Mouse (Mus musculus) cerebral cortex, adult 2 months (tissue): Measurements from ENCODE around the gene Tmem179.

Source experiments
- WGBS: fragments of 180-500 bp; shearing (Covaris S2); methylation state at CpG from one replicate; pipeline ENCODE4 v1.1.7; 2018; 5-methylcytosine and 5-hydroxymethylcytosine counted together

The Tmem179 gene

DNA sequence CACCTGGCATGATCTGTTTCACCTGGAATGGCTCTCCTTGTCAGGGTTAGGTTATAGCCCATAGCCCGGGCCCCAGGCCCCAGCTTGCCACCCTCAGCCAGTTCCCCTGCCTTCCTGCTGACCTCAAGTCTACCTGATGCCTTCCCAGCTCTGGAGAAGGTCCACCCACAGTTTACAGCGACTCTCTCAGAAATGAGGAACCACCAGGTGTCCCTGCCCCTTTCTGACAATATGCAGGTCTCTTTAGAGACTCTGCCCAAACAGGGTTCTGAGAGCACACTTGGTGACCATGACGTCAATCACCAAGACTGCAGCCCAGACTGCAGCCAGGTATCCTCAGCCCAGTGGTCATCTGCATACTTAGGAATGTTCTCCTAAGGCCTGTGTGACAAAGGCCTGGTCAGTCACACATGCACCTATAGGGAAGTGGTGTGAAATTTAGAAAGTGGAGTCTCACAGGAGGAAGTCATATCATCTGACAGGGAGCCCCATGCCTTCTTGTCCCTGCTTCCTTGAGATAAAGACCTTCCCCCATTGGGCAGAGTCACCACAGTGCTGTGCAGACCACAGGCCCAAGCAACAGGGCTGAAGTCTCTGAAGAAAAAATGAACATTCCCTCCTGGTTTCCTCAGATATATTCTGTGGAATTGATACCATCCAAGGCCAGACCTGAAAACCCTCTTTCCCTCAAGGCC, 52.6 kb downstream of the Tmem179 start:
- 92% methylated on average over 3 of the region's 3 CpGs for WGBS

DNA sequence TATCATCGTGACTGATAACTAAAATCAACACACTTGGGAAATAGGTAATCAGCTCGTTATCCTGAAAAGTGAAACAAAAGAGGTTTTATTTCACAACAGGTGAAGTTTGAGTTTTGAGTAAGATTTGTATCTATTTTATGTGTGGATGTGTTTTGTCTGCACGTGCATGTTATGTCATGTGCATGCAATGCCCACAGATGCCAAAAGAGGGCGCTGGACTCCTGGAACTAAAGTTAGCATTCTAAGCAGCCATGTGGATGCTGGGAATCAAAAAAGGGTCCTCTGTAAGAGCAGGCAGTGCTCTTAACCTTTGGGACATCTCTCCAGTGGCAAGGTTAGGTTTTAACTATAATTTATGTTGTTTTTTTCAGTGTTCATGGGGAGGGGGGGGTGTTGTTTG, 53.3 kb downstream of the Tmem179 start:
- WGBS, result 88% methylated on average over 4 of the region's 4 CpGs

DNA sequence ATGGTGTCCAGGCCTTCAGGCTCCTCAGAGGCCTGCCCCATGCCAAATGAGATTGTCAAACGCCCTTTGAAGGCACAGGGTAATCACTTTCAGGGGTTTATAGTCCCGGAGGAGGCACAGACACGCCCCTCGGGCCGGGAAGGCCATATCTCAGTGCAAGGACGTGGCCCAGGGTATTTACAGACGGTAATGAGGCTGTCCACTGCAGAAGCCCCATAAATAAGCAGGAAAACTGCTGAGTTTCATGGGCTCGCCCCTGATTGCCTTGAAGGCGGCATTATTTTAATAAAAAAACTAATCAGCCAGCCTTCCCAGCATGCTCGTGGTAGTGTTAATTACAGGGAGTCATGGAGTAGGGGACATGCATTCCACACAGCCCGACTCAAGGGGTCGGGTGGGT, 54.1 kb downstream of the Tmem179 start:
- WGBS, result 80% methylated on average over 12 of the region's 12 CpGs

DNA sequence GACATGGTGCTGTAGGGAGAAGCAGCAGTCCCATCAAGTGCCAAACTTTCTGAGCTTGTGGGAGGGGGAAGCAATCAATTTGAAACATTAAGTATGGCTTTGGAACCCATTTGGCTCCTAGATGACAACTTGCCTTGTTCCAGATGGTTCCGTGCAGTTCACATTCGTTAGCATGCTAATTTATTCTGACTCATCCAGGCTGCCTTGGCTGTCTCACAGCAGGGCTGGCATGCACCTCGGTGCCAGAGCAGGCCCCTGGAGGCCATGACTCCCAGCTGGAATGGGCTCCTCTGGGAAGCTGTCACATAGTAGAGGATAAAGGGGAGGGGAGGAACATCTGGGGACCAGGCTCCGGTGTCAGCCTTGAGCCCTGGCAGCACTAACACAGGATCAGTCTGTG, 58.7 kb downstream of the Tmem179 start:
- WGBS, result 22% methylated on average over 4 of the region's 4 CpGs

DNA sequence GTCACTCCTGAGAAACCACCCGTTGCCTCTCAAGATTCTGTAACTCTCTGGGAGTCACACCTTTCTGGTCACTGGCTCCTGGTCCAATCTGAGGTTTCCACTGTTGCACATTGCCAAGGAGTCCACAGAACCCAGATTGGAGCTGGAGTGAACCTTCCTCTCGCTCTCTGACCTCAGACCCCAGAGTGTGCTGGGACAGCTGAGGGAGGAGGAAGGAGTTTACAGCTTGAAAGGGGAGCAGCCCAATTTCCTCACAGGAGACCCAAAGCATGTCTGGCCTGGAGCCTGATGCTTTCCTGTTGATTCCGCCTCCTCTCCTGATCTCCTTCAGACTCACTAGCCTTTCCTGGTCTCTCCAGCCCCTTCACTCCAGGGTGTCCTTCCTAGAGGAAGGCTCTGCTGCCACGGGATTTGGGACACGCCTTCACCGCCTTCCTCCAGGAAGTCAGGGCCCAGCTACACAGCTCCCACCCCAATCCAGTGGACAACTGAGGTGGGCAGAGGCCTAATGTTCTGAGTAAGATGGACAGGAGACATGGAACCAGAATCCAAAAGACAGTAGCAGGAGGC, 60.3 kb downstream of the Tmem179 start:
- WGBS, result 84% methylated on average over 6 of the region's 6 CpGs

DNA sequence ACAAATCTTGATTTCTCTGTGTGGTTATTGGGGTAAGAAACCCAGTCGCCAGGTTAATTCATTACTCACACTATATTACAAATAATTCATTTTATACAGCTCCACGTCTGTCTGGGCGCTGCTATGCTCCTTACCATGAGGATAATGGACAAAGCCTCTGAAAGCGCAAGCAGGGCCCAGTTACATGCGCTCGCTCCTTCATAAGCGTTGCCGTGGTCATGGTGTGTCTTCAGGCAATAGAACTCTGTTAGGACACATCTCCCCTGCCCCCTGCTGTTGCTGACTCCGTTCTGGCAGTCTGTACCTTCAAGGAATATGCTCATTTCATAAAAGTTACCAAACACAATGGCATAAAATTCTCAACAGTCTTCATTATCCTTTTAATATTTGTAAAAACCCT, 64.7 kb downstream of the Tmem179 start:
- 95% methylated on average over 9 of the region's 9 CpGs for WGBS

DNA sequence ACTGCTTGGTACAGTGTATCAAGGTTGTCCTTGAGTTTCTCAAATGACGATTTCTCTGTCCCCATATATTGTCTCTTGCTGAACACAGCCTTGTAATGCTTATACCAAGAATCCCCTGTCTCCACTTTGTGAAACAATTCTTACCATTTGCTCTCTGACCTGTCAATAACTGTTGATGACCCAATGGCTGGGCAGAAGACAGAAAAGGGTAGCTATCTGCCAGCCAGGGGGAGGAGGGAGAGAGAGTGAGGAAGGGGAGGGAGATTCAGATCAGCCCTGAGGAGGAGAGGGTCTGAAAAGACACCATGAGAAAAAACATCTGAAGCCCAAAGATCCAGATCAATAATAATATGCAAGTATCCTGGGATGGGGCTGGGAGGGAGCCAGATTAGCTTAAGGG, 65.2 kb downstream of the Tmem179 start:
- WGBS, result 84% methylated on average over 1 of the region's 1 CpGs

DNA sequence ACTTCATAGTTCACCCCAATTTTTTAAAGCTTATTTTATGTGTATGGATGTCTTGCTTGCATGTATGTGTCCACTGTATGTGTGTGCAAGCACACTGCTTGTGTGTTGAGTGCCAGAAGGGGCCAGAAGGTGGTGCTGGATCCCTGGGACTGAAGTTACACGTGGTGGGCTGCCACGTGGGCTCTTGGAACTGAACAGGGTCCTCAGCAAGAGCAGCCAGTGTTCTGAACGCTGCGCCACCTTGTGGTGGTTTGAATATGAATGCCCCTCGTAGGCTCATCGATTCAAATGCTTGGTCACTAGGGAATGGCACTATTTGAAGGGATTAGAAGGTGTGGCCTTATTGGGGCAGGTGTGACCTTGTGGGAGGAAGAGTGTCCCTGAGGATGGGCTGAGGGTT, 65.7 kb downstream of the Tmem179 start:
- WGBS, result 32% methylated on average over 6 of the region's 6 CpGs
